Mouse (Mus musculus): Measurements from ENCODE around the gene Adcy1. TPM values are rescaled to one million over a fixed set of nuclear protein-coding genes. Genes with fewer than 3 reads are reported as not detected.

Gene Adcy1
- polyA plus RNA-seq, 1 experiment from 2014 or later: 2.2 TPM

DNA sequence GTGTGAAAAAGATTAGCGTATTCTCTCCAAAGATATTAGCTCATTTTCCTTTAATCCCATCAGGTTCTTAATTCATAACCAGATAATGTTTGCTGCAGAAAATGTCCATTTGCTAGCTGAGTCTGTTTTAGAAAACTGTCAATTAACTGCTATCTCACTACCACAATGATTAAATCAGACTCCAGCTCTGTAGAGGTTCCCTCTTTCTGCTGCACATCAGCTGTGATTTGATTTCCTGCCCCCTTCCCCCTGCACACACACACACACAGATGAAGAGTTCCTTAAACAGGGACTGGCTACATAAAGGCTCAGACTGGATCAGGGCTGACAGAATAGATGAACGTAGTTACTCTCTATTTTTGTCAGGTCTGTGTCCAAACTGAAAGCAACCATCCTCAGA lies 53.4 kb downstream of the Adcy1 start:
- Histone ChIP-seq H3K9me3 (replicated peaks) (no peaks in the 10 kb centered on the region), H3K36me3 (no peaks in the 10 kb centered on the region), H3K4me3 (no peak overlapping the region), H3K4me2 (replicated peaks) (no peak overlapping the region), H3K27ac (no peak overlapping the region), H3K4me1 (peaks cover 2% of the 10 kb centered on the region; the same call in 1 of the 2 replicates), H3K9ac (no peak overlapping the region), H3K27me3 (no peaks in the 10 kb centered on the region)
- 75% methylated on average over 2 of the region's 2 CpGs for WGBS
- no peak for ATAC-seq (ENCODE audit: low FRiP score)

- no peaks in the 10 kb centered on the region for H3K9me3 ChIP-seq (replicated peaks)
- H3K4me1 ChIP-seq: no peaks in the 10 kb centered on the region
- H3K9ac ChIP-seq: no peak overlapping the region
- H3K4me3 ChIP-seq: no peak overlapping the region
- H3K27me3 ChIP-seq: no peaks in the 10 kb centered on the region
- no peak overlapping the region for H3K4me2 ChIP-seq (replicated peaks)
- H3K36me3 ChIP-seq: no peaks in the 10 kb centered on the region
- ATAC-seq (ENCODE audit: low FRiP score): no peak
- H3K27ac ChIP-seq: no peak overlapping the region
- WGBS: 66% methylated on average over 8 of the region's 8 CpGs
These were observed 66.2 kb downstream of the Adcy1 start for GRCm38 (mm10) chr11:7129319-7130051.

DNA sequence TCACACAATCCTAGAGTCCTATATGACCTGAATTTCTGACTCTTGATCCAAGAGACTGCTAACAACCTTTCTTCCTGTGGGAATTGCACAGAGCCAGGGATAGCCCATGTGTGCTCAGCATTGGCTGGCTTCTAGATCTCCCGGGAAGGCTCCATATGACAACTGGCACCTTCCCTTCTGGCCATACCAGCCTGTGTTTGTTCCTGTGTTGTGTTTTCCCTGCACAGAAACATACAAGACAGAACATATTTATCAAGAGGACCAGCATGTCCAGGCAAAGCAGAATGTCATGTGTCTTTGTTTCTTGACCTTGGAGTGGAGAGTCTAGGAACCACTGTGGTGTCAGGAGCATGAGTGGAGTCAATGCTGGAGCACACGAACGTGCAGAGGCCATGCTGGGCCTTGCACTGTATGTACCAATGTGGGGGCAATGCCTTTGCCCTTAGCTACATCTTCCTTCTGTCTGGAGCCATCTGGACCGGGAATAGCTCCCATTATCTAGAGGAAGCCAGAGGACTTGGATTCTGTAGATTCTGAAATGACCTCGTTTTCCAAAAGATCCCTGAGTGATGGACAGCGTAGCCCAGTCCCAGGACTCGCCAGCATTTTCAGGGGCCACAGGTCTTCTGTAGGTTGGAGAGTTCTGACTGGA lies 69.6 kb downstream of the Adcy1 start:
- ATAC-seq (ENCODE audit: low FRiP score): no peak
- Histone ChIP-seq H3K9ac (no peak overlapping the region), H3K9me3 (replicated peaks) (no peaks in the 10 kb centered on the region), H3K4me2 (replicated peaks) (no peak overlapping the region), H3K4me3 (no peak overlapping the region), H3K27ac (no peak overlapping the region), H3K36me3 (no peaks in the 10 kb centered on the region), H3K4me1 (no peaks in the 10 kb centered on the region), H3K27me3 (no peaks in the 10 kb centered on the region)
- 90% methylated on average over 7 of the region's 7 CpGs for WGBS

DNA sequence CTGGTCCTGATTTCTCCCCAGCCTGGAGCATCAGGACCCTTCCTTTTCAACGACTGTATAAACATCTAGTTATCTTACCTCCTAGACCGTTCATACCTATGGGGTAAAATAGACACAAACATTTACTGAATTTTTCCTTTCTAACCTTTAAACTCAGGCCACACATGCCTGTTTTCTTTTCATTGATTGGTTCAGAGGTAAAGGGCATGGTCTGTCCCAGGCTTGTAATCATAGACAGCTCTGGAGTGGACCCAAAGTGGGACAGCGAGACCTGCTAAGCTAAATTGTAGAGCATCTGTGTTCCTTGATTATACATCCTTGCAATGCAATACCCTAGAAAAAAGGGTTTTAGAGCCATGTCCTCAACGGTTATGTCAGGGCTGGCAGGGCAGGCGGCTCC lies 70.4 kb downstream of the Adcy1 start:
- Histone ChIP-seq H3K9ac (no peak overlapping the region), H3K4me1 (no peaks in the 10 kb centered on the region), H3K36me3 (no peaks in the 10 kb centered on the region), H3K4me2 (replicated peaks) (no peak overlapping the region), H3K27me3 (no peaks in the 10 kb centered on the region), H3K27ac (no peak overlapping the region), H3K9me3 (replicated peaks) (no peaks in the 10 kb centered on the region), H3K4me3 (no peak overlapping the region)
- no peak for ATAC-seq (ENCODE audit: low FRiP score)
- 87% methylated on average over 5 of the region's 5 CpGs for WGBS

DNA sequence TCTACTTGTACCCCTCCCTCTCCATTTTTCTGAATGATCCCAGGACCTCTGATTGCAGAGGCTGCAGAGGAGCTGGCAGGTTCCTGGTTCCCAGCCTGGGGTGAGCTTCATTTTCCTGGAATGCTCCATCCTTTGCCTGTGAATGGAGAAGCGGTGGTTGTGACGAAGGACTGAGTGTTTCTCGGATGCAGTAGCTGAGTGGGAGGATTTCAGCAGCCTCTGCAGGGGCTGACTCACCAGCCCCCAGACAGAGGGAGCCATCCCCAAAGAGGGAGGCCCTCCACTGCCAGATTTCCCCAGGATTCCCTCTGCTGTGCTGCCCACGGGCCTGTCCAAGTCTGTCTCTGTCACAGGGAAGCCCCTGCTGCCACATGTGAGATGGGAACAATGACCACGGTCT lies 71.0 kb downstream of the Adcy1 start:
- 78% methylated on average over 5 of the region's 5 CpGs for WGBS

DNA sequence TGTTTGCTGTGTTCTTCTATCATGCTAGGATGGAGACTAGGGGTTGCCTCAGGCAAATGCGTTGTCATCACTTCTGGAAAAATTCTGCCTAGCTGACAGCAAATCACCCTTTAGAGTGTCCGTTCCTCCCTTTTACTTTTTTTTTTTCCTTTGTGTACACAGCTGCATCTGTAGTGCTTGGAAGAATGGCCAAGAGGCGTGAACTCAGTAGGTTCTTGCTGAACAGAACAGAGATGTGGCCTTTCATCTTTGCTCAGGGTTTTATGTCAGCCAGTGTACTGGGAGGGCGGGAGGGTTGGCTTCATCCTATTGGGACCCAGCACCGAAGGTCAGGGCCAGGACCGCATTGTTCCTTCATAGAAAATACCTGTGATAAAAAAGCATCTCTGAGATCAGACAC lies 72.0 kb downstream of the Adcy1 start:
- Histone ChIP-seq H3K27ac (no peak overlapping the region), H3K9me3 (replicated peaks) (no peaks in the 10 kb centered on the region), H3K4me2 (replicated peaks) (no peak overlapping the region), H3K9ac (no peak overlapping the region), H3K4me3 (no peak overlapping the region), H3K36me3 (0 out of 2 replicates have a peak, but pooled peaks cover 3% of the 10 kb centered on the region), H3K4me1 (no peaks in the 10 kb centered on the region), H3K27me3 (no peaks in the 10 kb centered on the region)
- no peak for ATAC-seq (ENCODE audit: low FRiP score)
- WGBS: 60% methylated on average over 6 of the region's 6 CpGs

More for the DNA sequence above, 71.0 kb downstream of the Adcy1 start:
- no peak overlapping the region for H3K9ac ChIP-seq
- 0 out of 2 replicates have a peak, but pooled peaks cover under 1% of the 10 kb centered on the region for H3K36me3 ChIP-seq
- no peaks in the 10 kb centered on the region for H3K27me3 ChIP-seq
- no peaks in the 10 kb centered on the region for H3K4me1 ChIP-seq
- H3K4me3 ChIP-seq: no peak overlapping the region
- H3K27ac ChIP-seq: no peak overlapping the region
- H3K4me2 ChIP-seq (replicated peaks): no peak overlapping the region
- no peak for ATAC-seq (ENCODE audit: low FRiP score)
- H3K9me3 ChIP-seq (replicated peaks): no peaks in the 10 kb centered on the region

- Histone ChIP-seq H3K27me3 (no peaks in the 10 kb centered on the region), H3K36me3 (0 out of 2 replicates have a peak, but pooled peaks cover 3% of the 10 kb centered on the region), H3K9me3 (replicated peaks) (no peaks in the 10 kb centered on the region), H3K4me2 (replicated peaks) (no peak overlapping the region), H3K4me3 (no peak overlapping the region), H3K27ac (no peak overlapping the region), H3K9ac (no peak overlapping the region), H3K4me1 (no peaks in the 10 kb centered on the region)
- no peak for ATAC-seq (ENCODE audit: low FRiP score)
- 90% methylated on average over 9 of the region's 9 CpGs for WGBS
These were observed 72.5 kb downstream of the Adcy1 start for GRCm38 (mm10) chr11:7135763-7136162.

- Histone ChIP-seq H3K36me3 (0 out of 2 replicates have a peak, but pooled peaks cover 3% of the 10 kb centered on the region), H3K27me3 (no peaks in the 10 kb centered on the region), H3K4me3 (no peak overlapping the region), H3K4me2 (replicated peaks) (no peak overlapping the region), H3K27ac (no peak overlapping the region), H3K4me1 (no peaks in the 10 kb centered on the region), H3K9me3 (replicated peaks) (no peaks in the 10 kb centered on the region), H3K9ac (no peak overlapping the region)
- ATAC-seq (ENCODE audit: low FRiP score): no peak
- 98% methylated on average over 5 of the region's 5 CpGs for WGBS
These were observed 73.1 kb downstream of the Adcy1 start for GRCm38 (mm10) chr11:7136246-7136855.

GRCm38 (mm10) chr11:7138370-7138769 lies 75.1 kb downstream of the Adcy1 start:
- Histone ChIP-seq H3K27me3 (no peaks in the 10 kb centered on the region), H3K36me3 (0 out of 2 replicates have a peak, but pooled peaks cover 3% of the 10 kb centered on the region), H3K9me3 (replicated peaks) (no peaks in the 10 kb centered on the region), H3K4me1 (no peaks in the 10 kb centered on the region), H3K27ac (no peak overlapping the region), H3K9ac (no peak overlapping the region), H3K4me3 (no peak overlapping the region), H3K4me2 (replicated peaks) (no peak overlapping the region)
- no peak for ATAC-seq (ENCODE audit: low FRiP score)
- 91% methylated on average over 8 of the region's 8 CpGs for WGBS

DNA sequence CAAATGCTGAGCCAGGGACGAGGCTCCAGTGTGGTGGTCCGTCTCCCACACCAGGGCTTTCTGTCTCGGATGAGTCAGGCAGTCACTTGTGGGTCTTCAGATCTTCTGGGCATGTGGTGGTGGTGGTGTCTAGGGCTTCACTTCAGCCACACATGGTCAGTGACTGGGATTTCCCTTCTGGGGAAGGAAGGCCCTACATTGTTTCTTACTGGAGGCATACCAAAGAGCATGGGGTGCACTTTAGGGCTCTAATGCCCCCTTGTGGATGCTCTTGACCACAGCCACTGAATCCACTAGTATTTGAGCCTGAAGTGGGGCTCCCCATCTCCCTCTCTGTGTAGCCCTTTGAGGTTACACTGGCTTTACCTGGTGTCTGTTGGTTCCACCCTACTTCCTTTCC lies 77.2 kb downstream of the Adcy1 start:
- 87% methylated on average over 3 of the region's 3 CpGs for WGBS
- H3K4me1 ChIP-seq: no peaks in the 10 kb centered on the region
- ATAC-seq (ENCODE audit: low FRiP score): 0 out of 2 replicates have a peak, but pooled peaks have one; percentile 33
- no peaks in the 10 kb centered on the region for H3K9me3 ChIP-seq (replicated peaks)
- no peak overlapping the region for H3K4me2 ChIP-seq (replicated peaks)
- no peak overlapping the region for H3K4me3 ChIP-seq
- H3K9ac ChIP-seq: no peak overlapping the region
- H3K27me3 ChIP-seq: no peaks in the 10 kb centered on the region
- 0 out of 2 replicates have a peak, but pooled peaks cover 6% of the 10 kb centered on the region for H3K36me3 ChIP-seq
- no peak overlapping the region for H3K27ac ChIP-seq

GRCm38 (mm10) chr11:7142725-7143124 lies 79.4 kb downstream of the Adcy1 start:
- H3K9ac ChIP-seq: no peak overlapping the region
- no peak for ATAC-seq (ENCODE audit: low FRiP score)
- no peak overlapping the region for H3K4me2 ChIP-seq (replicated peaks)
- H3K4me1 ChIP-seq: no peaks in the 10 kb centered on the region
- 57% methylated on average over 3 of the region's 3 CpGs for whole genome bisulfite sequencing
- H3K9me3 ChIP-seq (replicated peaks): no peaks in the 10 kb centered on the region
- H3K4me3 ChIP-seq: no peak overlapping the region
- no peaks in the 10 kb centered on the region for H3K27me3 ChIP-seq
- 0 out of 2 replicates have a peak, but pooled peaks cover 6% of the 10 kb centered on the region for H3K36me3 ChIP-seq
- no peak overlapping the region for H3K27ac ChIP-seq

- no peak for ATAC-seq (ENCODE audit: low FRiP score)
- H3K27me3 ChIP-seq: no peaks in the 10 kb centered on the region
- 0 out of 2 replicates have a peak, but pooled peaks cover 2% of the 10 kb centered on the region for H3K4me1 ChIP-seq
- no peak overlapping the region for H3K4me2 ChIP-seq (replicated peaks)
- H3K36me3 ChIP-seq: 0 out of 2 replicates have a peak, but pooled peaks cover 5% of the 10 kb centered on the region
- WGBS: 85% methylated on average over 11 of the region's 11 CpGs
- no peak overlapping the region for H3K9ac ChIP-seq
- H3K9me3 ChIP-seq (replicated peaks): no peaks in the 10 kb centered on the region
- no peak overlapping the region for H3K4me3 ChIP-seq
- no peak overlapping the region for H3K27ac ChIP-seq
These were observed 81.1 kb downstream of the Adcy1 start for GRCm38 (mm10) chr11:7144369-7144768.
